Mouse (Mus musculus) midbrain, embryonic 16.5 days (tissue): ENCODE measurements at regions not wholly inside any gene's neighbourhood (a gene's known extent, or its start where the extent isn't known, plus 50 kb on each side); places are given as distances from the start of the nearest gene placed in this dataset.
A peak's percentile ranks its signal among the peaks of the same experiment; 100 is the strongest.

Experiments
- ATAC-seq: fragments of 200-750 bp; cut with Nextera tagmentation; 2 replicates; pipeline ENCODE4 v1.8.0; 2017; ENCODE audit warnings: moderate TSS enrichment
- H3K27ac ChIP-seq: fragments of 300-500 bp; sonication (generic); 2 replicates; pipeline ENCODE4 v1.5.1; 2014; ENCODE audit warnings: mild to moderate bottlenecking, low read length, mixed read lengths
- H3K27me3 ChIP-seq: fragments of 300-500 bp; sonication (generic); 2 replicates; pipeline ENCODE4 v1.6.1; 2014; ENCODE audit warnings: low read depth, low read length, mixed read lengths; ENCODE audit not compliant: control insufficient read depth, insufficient read depth
- H3K36me3 ChIP-seq: fragments of 300-500 bp; sonication (generic); 2 replicates; pipeline ENCODE4 v1.6.1; 2014; ENCODE audit warnings: mild to moderate bottlenecking, low read length, moderate library complexity, mixed read lengths; ENCODE audit not compliant: control insufficient read depth, insufficient read depth
- H3K4me1 ChIP-seq: fragments of 300-500 bp; sonication (generic); 2 replicates; pipeline ENCODE4 v1.6.1; 2014; ENCODE audit warnings: mild to moderate bottlenecking, low read length, mixed read lengths; ENCODE audit not compliant: control insufficient read depth, insufficient read depth
- H3K4me2 ChIP-seq: fragments of 300-500 bp; sonication (generic); 2 replicates; pipeline ENCODE4 v1.6.1; 2014; ENCODE audit warnings: mild to moderate bottlenecking, low read length, mixed read lengths
- H3K4me3 ChIP-seq: fragments of 300-500 bp; sonication (generic); 2 replicates; pipeline ENCODE4 v1.5.1; 2014; ENCODE audit warnings: low read depth, mild to moderate bottlenecking, low read length, moderate library complexity, mixed read lengths
- H3K9ac ChIP-seq: fragments of 300-500 bp; sonication (generic); 2 replicates; pipeline ENCODE4 v1.6.1; 2014; ENCODE audit warnings: low read depth, low read length, mixed read lengths
- H3K9me3 ChIP-seq: fragments of 300-500 bp; sonication (generic); replicated peaks from 2 replicates; pipeline ENCODE4 v1.6.1; 2014; ENCODE audit warnings: mild to moderate bottlenecking, low read length, mixed read lengths; ENCODE audit not compliant: control insufficient read depth, poor library complexity, severe bottlenecking
- WGBS: fragments of 180-500 bp; shearing (Covaris S2); extraction: QIAGEN DNeasy Blood & Tissue Kit; methylation state at CpG from one replicate; pipeline ENCODE4 v1.1.7; 2014; 5-methylcytosine and 5-hydroxymethylcytosine counted together

DNA sequence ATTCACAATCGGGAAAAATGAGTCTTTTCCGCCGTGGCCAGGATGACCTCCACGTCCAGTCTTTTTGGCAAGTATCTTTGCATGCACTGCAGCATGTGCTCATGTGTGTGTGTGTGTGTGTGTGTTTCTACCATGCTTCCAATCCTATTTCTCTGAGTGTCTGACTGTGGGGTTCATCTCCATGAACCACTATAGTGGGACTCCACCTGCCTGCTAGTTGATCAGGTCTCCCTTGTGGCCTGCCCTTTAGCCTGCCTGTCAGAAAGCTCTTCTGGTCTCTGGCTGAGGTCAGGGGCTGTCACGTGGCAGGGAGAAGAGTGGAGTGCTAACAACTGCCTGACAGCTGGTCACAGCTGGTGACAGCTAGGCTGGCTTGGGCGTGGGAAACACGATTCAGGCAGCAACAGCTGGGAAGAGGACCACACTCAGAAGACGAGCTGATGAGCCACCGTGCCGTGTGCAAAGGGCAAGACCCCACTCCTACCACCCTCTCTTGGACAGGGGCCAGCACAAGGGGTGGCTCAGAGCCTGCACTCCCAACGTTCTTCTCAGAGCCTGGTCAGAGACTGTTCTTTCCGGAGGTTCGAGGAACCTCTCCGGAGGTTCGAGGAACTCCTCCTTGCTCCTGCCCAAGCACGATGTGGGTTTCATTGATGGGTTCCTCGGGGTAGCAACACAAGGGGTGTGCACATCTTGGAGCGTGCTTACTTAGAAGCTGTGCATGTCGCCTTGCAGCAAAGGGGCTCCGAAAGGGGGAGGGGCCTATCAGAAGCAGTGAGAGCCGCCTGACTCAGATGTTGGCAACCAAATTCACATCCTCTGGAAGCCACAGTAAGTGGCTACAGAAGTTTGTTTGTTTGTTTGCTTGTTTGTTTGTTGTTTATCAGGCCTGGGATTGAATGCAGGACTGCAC is 53.6 kb upstream of the Mycn start:
- H3K4me2 ChIP-seq: no peak overlapping the region
- no peaks in the 10 kb centered on the region for H3K9me3 ChIP-seq
- H3K27ac ChIP-seq: no peak overlapping the region
- no peaks in the 10 kb centered on the region for H3K36me3 ChIP-seq
- H3K27me3 ChIP-seq: no peaks in the 10 kb centered on the region
- H3K4me1 ChIP-seq: no peaks in the 10 kb centered on the region
- WGBS: 60% methylated on average over 21 of the region's 21 CpGs
- peak; percentile 45; the same call in 1 of the 2 replicates for ATAC-seq
- no peak overlapping the region for H3K9ac ChIP-seq
- H3K4me3 ChIP-seq: no peak overlapping the region

DNA sequence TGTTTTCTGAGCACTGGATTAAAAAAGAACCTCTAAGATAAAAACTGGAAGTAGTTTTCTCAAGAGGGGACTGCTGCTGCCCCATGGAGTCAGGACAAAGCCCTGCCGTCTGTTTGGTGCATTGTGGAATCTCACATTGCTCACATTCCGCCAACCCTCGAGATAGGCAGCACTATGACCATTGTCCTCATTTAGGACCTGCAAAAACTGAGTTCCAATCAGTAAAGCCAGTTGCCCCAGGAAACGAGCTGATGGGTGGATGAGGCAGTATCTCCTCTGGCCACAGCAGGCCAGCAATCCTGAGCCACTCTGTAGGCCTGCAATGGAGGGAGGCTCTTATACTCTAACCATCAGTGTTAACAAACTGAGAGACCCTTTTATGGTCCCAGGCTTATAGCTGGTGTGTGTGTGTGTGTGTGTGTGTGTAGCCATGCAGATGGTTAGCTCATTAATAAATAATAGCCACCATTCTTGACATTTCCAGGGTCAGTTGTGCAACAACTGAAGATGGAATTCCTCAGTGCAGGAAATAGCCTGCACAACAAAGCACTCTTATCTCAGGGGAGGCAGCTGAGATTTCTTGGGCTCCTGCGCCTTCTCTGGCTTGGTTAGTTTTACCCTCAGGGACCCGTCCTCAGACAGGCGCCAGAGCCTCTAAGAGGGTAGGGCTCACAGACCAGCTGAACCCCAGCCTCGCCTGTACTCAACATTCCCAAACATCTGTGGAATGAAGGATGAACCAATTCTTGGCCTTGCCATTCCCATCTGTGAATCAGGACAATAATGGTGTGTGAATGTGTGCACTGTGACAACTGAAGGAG is 52.4 kb upstream of the Mycn start:
- Histone ChIP-seq H3K36me3 (no peaks in the 10 kb centered on the region), H3K9me3 (no peaks in the 10 kb centered on the region), H3K27ac (no peak overlapping the region), H3K4me1 (no peaks in the 10 kb centered on the region), H3K4me3 (no peak overlapping the region), H3K27me3 (no peaks in the 10 kb centered on the region), H3K4me2 (no peak overlapping the region), H3K9ac (no peak overlapping the region)
- WGBS: 44% methylated on average over 8 of the region's 8 CpGs
- ATAC-seq: no peak
